Mouse (Mus musculus): ENCODE measurements around the gene Lipe. TPM values are rescaled to one million over a fixed set of nuclear protein-coding genes. Genes with fewer than 3 reads are reported as not detected.
A peak's percentile ranks its signal among the peaks of the same experiment; 100 is the strongest.

Gene Lipe
- total and polyA plus RNA-seq, 3 experiments, result 372 to 471 (median 462) TPM

DNA sequence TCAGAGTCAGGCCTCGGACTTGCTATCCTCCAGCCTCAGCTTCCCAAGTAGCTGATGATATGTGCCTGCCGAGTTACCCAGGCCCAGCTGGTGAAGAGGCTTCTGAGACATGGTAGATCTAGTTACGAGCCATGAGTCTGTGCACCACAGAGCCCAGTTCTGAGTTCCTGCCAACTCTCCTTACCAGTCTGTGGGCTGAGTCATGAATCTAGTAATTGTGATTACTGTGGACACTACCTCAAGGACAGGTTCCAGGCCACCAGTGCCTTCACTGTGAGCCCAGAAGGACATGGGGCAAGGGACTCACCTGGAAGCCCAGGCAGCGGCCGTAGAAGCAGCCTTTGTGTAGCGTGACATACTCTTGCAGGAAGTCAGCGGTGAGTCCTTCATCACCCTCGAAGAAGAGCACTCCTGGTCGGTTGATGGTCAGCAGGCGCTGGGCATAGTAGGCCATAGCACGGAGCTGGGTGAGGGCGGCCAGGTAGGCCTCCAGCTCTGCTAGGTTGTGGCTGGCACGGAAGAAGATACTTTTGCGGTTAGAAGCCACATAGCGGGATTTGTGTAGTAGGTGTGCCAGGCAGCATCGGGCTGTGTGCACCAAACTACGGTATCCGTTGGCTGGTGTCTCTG is 10.6 kb downstream of the Lipe start:
- DNase-seq, result peak; percentile 81

- DNase-seq, result peak; percentile 94
Measured at GRCm38 (mm10) chr7:25385850-25386555, 12.5 kb downstream of the Lipe start.

- no peak for DNase-seq
Measured at GRCm38 (mm10) chr7:25385259-25385658, 13.3 kb downstream of the Lipe start.

DNA sequence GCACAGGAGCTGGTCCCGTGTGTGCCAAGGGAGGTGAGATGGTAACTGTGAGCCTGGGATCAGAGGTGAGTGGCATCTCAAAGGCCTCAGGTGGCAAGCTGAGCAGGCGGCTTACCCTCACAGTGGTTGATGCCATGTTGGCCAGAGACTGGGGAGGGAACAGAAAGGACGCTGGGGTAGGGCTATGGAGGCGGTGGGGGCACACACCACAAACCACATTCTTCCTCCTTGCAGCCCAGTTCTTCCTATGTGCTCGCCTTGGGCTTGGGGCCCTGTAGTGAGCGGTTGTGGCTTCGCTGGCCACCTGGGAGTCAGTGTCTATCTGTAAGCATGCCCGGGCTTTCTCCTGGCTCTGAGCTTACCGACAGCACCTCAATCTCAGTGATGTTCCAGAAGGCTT is 13.7 kb downstream of the Lipe start:
- no peak for DNase-seq

- DNase-seq, result no peak
Measured at GRCm38 (mm10) chr7:25384318-25384717, 14.2 kb downstream of the Lipe start.

DNA sequence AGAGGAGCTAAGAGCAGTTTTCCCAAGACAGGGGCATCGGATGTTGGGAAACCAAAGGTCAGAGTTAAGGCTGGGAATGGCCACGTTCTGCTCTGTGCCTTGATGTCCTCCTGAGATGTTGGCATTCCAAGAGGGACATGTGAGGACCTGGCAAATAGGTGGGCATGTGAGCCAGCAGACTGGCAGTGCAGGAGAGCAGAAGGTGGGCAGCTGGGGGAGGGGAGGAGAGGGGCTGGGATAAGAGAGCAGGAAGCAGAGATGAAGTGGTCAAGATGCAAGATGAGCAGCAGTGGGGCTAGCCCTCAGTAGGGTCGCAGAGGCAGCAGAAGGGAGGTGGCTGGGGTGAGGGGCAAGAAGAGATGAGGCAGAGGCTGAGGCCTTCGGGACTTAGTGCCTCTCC is 14.6 kb downstream of the Lipe start:
- no peak for DNase-seq

DNA sequence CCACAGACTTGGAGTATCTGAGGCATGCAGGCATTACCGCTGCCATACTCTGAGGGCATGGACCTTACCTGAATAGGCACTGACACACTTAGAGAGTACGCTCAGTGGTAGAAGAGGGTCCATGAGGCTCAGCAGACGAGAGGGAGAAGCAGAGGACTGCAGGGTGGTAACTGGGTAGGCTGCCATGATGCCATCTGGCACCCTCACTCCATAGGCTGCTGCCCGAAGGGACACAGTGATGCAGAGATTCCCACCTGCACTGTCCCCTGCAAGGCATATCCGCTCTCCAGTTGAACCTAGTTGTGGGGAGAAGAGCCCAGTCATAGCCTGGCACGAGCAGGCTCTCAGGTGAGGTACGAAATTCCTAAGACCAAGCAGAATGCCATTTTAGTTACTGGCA is 15.1 kb downstream of the Lipe start:
- no peak for DNase-seq

- no peak for DNase-seq
Measured at GRCm38 (mm10) chr7:25382541-25382940, 16.0 kb downstream of the Lipe start.

DNA sequence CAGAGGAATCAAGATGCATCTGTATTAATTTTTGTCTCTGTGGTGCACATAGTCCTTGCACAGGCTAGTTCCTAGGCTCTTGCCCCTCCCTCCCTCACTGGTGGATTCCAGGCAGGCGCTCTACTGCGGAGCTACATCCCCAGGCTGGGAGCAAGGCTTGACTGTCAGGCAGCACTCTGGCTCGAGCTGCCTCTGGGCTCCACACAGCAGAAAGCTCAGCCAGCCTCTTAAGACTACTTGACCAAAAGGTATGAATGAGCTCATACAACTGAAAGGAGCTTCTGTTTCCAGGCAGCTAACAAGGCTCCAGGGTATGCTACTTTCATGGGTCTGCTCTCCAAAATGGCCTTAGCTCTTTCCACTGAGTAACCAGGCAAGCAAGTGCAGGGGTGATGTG is 17.2 kb downstream of the Lipe start:
- no peak for DNase-seq

DNA sequence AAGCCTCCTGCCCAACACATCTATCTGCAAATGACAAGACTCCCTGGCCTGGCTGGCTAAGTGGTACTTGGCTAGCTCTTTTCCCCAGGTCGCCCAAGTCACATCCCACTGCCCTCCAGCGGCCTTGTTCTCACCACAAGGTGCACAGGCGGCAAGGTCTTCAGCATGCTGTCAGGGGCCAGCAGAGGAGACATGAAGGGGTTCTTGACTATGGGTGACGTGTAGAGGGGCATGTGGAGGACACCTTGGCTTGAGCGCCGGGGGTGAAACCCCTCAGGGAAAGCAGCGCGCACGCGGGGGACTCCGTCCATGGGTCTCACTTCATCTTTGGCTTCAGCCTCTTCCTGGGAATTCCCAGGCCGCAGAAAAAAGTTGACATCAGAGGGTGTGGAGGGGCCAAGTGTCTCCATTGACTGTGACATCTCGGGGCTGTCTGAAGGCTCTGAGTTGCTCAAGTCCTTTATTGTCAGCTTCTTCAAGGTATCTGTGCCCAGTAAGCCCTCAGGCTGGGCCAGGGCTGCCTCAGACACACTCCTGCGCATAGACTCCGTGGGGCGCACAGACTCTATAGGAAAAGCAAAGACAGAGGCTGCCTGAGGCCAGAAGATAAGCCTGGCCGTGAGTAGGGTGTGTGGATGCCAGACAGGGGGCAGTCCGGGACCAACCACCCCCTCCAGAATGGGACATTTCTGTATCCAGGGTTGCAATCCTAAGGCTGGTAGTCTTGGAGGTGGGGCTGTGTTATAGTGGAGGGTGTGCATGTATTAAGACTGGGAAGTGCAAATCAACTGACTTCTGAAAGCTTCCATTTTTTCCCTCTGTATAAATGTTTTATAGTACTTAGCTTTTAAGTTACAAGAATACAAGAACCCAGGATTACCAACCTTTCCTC is 17.9 kb downstream of the Lipe start:
- DNase-seq, result peak; percentile 54

DNA sequence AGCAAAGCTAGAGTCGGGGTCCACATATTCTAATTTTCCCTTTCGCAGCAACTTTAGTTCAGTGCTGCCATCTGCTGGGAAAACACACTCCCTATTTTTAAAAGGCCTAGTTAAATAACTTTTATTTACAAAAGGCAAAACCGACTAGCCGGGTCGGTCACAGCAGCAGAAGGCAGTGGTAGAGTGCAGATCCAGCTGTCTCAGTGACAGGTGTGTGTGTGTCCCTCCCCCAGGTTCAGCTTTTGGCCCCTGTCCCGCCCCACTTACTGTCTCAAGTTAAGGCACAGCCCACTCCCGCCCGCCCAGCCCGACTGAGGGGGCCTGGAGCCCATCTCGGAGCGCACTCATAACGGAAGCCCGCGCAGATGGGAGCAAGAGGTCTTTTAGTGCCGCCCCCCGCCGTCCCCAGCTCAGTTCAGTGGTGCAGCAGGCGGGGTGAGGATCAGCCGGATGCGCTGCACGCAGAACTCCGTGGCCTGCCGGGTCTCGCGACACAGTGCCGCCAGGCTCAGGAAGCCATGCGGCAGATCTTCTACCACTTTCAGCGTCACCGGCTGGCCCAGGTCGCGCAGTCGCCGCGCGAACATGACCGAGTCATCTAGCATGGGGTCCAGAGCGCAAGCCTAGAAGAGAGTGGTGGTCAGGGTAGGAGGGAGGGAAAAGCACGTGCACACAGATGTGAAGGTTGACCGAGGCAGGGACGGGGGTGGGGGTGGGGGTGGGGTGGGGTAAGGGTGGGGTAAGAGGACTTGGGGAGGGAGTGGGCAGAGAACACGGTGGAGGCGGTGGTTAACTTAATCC is 18.8 kb downstream of the Lipe start:
- DNase-seq, result peak; percentile 62

- no peak for DNase-seq
Measured at GRCm38 (mm10) chr7:25378181-25379100, 20.1 kb downstream of the Lipe start.

DNA sequence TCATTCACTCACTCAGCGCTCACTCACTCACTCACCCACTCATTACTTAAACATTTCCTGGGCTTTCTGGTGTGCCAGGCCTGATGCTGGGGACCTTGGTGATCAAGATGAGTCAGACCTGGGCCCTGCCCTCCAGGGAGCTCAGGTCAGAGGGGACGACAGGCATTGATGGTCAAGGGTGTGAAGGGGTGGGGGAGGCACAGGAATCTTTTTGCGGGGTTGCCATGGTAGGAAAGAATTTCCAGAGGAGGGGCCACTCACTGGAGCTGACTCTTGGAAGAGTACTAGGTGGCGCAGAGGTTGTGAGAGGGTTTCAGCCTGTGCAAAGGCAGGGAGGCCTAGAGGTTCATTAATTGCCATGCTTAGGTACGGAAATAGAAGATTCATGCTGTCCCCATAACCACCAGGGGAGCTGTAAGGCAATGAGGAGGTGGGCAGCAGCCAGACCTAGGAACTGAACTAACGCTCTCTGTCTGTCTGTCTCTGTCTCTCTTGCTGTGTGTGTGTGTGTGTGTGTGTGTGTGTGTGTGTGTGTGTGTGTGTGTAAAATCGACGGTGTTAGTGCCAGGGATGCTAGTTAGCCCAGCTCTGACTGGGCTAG is 21.3 kb downstream of the Lipe start:
- DNase-seq, result peak; percentile 88

DNA sequence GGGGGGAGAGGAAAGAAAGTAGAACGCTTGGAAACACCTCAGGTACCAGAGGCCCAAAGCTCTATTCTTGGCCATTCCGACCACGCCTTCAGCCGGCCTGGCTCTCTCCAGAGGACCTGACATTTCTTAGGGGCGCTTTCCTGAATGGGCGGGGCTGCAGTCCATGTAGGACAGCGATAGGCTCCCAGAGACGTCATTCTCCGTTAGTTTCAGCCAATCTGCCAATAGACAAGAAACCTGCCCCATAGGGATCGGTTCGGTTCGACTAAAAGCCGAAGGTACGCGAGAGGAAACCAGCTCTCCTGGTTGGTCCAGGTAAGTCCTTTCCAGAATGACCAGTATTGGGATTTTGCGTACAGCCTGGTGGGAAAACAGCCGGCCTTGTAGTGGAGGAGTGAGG is 22.0 kb downstream of the Lipe start:
- DNase-seq, result peak; percentile 94

- no peak for DNase-seq
Measured at GRCm38 (mm10) chr7:25372441-25372840, 26.1 kb downstream of the Lipe start.

DNA sequence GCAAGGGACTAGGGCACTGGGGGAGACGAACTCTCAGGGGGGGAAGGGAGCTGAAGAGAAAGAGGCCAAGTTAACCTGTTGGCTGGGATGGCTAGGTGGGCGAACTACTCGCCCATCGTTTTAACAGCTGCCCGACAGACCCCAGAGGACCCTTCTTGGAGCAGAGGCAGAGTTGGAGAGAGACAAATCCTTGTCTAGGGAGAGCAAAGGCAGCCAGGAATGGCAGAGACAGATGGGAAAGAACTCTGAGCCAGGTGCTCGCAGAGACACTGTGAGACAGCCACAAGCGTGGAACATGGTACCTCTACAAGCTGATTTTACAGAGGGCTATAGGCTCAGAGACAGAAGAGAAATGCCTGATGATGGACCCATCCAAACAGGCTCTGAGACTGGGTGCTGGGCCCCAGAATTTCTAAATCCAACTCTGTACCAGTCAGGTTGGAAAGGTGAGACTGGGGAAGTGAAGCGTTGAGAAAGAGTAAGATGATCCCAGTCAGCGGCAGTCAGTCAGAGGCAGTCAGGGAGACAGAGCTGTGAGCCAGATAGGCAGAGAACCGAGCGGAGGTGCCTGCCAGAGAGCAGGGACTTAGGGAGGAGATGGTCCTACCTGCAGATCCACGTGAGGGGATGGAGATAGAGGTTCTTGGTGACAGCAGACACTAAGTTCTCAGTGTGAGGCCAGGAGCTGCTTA is 29.3 kb downstream of the Lipe start, which contains the start of gene Cnfn:
Gene Cnfn, minus strand, starts transcription at position 667 of the 692 bp plus-strand sequence.
- no peak for DNase-seq

GRCm38 (mm10) chr7:25368333-25368732 is 30.2 kb downstream of the Lipe start:
- DNase-seq, result no peak

DNA sequence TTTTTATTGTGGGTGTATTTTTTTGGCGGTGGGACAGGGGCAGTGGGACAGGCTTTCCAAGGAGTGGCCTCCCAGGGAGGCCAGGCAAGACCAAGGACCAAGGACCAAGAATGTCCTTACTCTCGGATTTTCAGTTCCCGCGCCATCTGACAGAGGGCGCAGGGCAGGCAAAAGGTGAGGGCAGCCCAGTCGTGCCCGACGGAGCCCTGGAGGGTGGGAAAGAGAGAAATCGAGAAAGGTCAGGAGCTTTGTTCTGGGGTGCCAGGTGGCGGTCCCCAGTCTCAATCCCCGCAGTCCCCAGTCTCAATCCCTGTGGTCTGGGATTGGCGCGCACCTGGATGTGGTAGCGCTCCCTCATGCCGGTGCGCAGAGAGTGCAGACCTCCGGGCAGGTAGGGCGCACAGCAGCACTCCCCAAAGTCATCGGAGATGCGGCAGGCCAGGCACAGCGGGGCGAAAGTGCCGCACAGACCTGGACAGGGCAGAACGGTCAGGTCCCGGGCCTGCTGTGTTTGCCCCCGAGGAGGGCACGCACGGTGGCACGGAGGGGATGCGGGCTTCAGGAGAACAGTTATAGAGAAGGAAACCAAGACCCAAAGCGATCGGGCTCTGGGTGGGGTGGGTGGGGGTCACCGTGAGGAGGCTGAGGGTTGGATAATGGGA is 30.7 kb downstream of the Lipe start:
- peak; percentile 56 for DNase-seq

DNA sequence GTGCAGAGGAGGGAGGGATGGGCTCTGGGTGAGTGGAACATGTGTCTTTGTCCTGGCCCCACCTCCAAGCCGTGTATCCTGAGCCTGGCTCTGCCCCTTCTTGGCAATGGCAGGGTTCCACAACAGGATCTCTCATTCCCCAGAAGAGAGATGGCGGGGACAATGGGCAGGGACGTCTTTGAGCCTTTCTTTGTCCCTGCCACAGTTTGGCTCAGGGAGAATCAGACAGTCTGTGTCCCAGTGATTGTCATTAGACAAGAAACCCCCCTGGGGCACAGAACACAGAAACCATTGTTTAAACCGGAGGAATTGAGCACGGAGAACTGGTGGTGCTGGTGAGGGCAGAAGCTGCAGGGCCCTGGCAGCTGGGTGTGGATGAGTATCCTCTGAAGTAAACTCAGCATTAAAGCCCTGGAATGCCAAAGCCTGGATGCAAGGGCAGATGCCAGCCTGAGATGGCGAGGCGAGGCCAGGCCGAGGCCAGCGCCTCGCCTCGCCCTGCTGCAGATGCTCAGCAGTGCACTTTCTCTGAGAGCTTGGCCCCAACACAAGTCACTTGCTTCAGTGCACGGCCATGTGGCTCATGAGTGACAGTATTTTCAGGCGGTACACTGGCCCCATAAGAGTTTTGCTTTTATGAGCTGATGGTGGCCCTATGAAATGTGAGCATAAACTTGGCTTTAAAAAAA is 32.4 kb downstream of the Lipe start:
- DNase-seq, result no peak
